Mouse (Mus musculus): Measurements from ENCODE around the gene Prkcz.

The Prkcz gene

DNA sequence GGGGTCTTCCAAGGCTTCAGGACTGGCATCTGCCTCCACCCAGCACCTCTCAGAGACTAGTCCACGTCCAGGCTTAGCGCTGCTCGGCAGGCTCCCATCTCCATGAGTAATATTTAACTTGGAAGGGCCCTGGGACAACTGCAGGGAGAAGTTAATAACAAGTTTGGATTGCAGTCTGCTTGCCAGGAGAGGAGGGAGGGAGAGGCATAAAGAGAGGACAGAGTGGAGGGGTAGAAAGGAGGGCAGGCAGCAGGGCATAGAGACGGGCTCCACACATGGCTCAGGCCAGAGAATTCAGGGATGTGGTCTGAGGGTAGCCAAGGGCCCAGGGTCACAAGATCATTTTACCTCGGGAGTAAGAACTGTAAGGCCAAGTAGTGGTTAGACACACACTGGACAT is 122.9 kb downstream of the Prkcz start:
- DNase-seq = no peak

DNA sequence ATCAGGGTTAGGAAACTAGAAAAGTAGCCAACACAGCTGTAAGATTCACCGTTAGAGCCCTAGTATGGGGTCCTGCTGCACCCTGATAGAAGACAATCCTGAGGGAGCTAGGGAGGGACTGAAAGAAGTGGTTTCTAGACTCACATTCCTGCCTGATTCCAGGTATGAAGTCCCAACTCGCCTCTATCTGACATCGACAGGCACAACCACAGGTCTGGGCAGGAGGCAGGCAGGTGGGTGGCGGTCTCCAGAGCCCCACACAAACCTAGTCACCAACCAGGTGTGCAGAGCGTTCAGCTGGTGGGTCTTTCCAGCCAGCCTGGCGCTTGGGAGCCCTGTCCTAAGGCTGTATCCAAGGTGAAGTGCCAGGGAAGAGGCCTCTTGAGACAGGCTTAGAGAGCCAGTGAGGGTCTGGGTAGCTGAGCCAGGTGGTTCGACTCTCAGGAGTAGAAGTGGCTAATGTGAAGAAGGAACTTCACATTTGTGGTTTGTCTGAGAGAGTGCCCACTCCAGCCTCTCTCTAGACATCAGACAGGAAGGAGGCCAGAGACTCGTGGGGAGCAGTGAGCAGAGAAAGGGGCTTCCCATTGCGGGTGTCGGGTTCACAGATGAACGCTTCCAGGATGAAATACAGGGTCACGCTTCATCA is 124.3 kb downstream of the Prkcz start:
- DNase-seq = no peak

DNA sequence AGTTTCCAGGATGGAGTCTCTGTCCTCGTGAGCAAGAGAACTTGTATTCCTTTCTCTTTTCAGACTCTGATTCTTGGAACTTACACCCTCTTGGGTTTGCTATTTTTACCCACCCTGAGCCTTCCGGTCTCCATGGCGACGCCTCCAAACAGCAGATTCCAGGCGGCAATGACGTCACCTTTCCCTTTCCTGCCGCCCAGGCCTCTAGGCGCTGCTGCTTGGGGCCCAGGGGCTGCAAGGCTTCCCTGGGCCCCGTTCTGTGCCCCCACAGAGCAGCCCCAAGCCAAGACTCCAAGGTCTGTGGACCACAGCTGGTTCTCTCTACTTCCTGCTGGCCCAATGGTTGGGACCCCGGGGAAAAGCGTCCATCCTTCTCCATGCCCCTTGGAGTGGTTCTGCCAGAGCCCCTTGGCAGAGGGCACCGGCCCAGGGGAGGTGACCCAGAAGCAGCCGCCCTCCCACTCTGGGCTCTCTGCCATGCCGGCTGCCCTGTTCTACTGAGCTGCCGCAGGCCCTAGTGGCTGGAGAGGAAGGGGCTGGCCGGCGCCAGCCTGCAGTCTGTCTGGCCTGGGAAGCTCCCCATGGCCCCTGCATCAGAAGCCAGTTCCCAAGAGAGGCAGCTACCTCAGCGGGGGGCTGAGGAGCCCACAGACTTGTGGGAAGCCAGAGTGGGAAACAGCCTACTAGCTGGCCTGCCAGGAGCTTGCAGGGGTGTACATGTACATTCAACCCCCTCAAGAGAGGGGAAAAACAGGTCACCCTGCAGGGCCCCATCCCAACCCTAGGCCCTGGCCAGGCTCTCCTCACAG is 125.6 kb downstream of the Prkcz start:
- peak; percentile 75 for DNase-seq

DNA sequence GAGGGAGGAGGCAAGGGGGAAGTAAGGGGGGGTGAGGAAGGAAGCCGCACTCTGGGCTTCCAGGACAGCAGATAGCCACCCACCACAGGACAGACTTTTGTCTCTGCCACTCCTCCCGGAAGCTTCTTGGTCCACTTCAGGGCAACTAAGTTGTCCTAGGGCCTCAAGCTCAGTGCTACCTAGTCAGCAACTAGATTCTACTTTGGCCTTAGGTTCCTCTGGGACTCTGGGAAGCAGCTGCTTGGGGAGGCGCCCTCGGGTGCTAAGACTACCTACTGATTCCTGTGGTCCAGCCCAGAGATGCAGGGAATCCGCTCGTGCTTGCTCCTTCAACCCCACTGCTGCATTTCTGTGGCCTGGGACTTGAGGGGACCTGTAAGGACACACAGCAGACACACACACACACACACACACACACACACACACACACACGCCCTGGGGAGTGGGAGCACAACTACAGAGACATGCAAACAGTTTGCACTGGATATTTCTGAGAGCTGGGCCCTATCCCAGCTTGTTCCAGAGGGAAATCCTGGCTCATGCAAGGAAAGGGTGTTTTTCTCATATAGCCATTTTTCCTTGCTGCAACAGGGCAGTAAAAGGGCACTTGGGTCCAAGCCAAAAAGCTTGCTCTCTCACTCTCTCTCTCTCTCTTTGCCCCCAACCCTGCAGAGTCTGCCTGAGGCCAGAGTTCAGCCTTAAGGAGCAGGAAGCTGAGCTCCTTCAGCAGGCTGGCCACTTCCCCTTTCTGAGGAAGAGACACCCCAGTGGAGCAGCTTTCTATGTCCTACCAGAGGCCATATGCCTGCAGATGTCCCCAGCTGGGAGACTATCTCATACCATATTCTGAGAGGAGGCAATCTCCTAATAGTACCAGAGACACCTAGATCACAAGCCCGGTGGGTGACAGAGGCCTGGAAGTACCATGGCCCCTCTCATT is 126.5 kb downstream of the Prkcz start:
- DNase-seq = no peak

GRCm38 (mm10) chr4:155233878-155234277 is 127.3 kb downstream of the Prkcz start:
- DNase-seq = peak; percentile 78

DNA sequence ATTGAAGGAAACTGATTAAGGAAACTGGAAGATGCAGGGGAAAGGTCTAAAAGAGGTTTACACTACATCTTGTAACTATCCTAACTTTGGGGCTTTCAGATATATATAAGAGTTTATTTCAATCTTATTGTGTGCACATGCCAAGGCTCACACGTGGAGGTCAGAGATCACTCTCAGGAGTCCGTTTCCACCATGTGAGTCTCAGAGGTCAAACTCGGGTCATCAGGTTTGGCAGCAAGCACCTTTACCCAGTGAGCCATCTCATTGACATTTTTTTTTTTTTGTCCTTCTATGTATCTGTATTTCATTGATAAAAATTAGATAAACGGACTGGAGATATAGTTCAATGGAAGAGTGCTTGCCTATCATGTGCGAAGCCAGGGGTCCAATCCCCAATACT is 132.7 kb downstream of the Prkcz start:
- no peak for DNase-seq

GRCm38 (mm10) chr4:155227986-155228385 is 133.2 kb downstream of the Prkcz start:
- no peak for DNase-seq

DNA sequence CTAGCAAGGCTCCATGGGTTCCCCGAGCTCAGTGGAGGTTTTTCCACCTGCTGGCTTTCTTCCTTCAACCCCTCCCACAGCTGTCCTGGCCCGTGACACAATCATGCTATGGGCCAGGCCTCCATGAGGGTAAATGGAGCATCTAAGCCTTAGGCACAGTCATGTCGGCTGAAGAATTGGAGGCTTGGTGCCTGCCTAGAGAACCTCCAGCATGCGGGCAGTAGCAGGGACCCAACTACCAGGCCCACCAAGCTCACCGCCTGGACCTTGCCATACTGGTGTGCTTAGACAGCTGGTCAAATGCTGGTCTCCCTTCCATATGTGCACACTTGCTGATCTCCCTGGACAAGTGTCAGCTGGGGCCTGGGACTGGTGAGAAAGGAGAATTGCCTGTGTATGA is 135.2 kb downstream of the Prkcz start:
- DNase-seq = no peak

DNA sequence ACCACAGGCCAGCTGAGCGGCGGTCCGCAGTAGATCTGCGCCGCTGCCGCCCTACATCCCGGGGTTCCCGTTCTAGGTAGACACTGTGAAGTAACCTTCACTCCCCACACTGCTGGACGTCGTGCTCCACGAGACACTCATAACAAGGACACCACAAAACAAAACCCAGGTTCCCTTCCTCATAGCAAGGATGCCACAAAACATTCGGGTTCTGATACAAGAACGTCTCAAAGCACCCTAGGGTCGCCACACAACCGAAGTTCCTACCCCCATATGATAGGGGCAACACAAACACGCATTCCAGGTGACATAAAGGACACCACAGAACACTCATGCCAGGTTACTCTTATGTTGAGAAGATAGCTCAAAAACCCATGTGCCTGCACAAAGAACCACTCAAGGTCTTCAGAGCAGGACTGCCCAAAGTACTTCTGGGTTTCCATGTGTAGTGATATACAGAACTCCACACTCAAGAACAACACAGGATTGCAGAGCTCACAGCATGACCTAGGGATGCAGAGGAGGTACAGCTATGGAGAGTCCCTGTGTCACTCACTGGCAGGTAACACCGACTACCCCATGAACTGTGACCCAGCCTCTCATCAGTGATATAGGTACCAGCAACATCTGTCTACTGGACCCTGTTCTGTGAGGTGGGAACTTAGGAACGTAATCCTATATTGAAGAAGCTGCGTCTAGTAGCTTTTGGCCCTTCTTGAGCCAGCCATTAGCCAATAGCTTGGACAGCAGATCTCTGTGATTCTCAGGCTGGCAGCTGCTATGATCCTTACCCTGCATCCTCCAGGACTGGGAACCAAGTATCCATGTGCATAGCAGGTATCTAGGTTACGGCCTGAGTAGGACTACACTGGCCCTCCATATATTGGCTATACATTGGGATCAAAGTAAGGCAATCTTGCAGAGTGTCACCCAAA is 137.3 kb downstream of the Prkcz start:
- DNase-seq = no peak

- DNase-seq = peak; percentile 100
These were observed 138.1 kb downstream of the Prkcz start for GRCm38 (mm10) chr4:155222841-155223593.

DNA sequence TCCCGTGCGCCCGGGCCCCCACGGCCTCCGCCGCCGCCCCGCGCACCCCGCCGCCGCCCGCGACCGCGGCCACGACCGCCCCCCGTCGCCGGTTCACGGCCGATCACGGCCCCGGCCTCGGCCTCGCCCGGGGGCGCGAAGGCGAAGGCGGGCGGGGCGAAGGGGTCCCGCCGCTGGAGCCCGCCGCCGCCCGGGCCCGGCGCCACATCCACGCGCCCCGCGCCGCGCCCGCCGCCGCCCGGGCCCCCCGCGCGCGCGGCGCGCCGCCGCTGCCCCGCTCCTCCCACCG is 138.7 kb downstream of the Prkcz start, which contains the start of gene Ski:
Gene Ski, minus strand, starts transcription at position 41 of the 289 bp plus-strand sequence.
- no peak for DNase-seq

DNA sequence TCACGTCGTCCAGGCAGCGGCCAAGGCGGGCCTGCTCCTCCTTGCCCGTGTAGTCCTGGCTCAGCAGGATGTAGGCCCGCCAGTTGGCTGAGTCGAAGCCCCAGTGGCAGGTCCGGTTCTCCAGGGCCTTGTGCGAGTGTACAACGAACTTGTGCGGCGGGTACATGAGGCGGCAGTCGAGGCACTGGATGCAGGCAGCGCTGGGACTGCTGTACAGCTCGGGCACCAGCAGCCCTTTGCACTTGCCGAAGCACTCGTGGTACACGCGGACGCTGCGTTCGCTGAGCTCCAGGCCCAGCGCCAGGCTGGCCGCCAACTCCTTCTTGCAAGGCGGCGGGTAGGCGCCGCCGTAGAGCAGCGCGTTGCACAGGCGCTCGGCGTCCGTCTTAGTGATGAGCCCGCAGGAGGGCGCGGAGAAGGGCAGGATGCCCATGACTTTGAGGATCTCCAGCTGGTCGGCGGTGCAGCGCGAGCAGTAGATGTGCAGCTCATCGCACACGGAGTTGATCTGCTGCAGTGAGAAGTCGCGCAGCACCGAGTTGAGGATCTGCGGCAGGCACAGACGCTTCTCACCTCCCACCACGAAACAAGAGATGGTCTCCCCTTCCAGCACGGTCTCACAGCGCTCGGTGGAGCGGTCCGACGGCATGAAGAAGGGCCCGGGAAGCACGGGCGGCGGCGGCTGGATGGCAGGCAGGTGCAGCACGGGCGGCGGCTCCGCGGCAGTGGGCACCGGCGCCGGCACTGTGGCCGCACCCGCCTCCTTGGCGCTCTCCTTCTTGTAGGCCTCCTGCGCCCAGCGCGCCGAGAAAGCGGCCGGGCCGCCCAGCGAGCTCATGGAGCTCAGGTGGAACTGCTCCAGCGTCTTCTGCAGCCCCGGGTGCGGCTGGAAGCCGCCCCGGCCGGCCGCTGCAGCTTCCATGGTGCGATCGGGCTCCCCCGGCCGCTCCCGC is 139.3 kb downstream of the Prkcz start:
- DNase-seq = peak; percentile 76

- no peak for DNase-seq
These were observed 140.1 kb downstream of the Prkcz start for GRCm38 (mm10) chr4:155221106-155221505.

DNA sequence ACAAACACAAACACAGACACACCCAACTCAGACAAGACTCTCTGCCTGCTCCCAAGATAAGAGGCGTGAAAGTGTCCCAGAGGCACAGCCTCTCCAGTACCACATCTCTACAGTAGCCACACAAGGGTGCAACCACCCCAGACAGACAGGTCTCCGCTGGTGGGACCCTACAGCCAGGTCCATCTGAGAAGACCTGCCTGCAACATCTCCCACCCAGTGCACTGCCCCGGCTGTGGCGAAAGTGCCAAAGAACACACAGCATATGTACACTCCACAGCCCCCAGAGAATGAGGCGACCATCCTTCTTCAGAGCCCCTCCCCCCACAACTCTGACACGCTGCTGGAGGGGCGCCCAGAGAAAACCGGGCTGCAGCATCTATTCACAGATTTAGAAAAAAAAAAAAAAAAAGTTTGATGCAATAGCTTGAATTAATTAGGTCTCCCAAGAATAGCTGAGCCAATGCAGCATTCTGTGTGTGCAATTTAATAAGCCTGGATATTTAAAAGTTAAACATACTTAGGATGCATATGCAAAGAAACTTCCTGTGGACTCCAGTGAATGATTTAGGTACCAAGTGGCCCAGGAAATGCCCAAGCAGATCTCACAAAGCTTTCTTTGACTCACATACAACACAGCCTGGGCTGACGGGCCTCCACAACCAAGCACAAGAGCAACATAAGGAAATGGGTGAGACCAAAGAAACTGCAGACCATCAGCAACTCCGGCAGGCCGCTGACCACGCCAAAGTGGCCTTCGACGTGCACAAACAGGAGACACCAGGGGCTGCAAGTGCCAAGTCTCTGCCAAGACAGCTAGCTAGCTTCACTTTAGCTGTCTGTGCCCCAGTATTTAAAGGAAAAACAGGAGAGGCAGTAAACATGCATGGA is 140.7 kb downstream of the Prkcz start:
- no peak for DNase-seq

GRCm38 (mm10) chr4:155219271-155220212 is 141.6 kb downstream of the Prkcz start:
- DNase-seq = no peak

DNA sequence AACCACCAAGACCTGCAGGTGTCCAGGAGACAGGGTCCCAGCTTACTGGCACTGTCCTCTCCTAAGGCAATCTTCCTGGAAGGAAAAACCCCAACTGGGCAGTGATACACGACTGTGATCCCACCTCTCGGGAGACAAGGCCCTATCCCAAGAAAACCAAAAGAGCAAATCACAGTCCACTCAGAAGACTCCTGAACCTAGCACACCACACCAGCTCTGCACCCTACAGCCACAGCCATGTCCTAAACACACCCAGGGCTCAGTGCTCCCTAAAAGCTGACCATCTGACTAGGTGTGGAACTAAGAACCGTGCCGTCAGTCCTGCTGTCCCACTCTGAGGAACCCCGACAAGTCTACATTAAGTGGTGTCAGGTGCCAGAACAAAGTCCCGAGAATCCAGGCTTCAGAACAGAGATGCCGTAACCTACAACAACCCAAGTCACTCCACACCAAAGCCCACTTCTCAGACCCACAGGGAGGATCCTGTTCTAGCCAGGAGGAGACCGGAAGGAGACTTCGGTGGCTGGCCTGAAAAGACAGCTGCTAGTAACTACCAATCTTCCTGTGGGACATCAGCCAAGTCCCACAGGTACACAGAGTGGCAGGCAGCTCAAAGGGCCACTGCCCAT is 142.9 kb downstream of the Prkcz start:
- DNase-seq = no peak

- DNase-seq = no peak
These were observed 143.7 kb downstream of the Prkcz start for GRCm38 (mm10) chr4:155217241-155218103.
